Mouse (Mus musculus) testis, postnatal 10 days (tissue): ENCODE measurements around the gene Nf1.
"Not testable (repeated sequence)": the region's sequence is repeated elsewhere in the genome, so short reads cannot be mapped to it uniquely, and the experiment has no call there.

ENCODE experiments used
- DNase-seq: peaks from one replicate; pipeline ENCODE4 v3.0.0; 2021; ENCODE audit warnings: low spot score

Gene Nf1

DNA sequence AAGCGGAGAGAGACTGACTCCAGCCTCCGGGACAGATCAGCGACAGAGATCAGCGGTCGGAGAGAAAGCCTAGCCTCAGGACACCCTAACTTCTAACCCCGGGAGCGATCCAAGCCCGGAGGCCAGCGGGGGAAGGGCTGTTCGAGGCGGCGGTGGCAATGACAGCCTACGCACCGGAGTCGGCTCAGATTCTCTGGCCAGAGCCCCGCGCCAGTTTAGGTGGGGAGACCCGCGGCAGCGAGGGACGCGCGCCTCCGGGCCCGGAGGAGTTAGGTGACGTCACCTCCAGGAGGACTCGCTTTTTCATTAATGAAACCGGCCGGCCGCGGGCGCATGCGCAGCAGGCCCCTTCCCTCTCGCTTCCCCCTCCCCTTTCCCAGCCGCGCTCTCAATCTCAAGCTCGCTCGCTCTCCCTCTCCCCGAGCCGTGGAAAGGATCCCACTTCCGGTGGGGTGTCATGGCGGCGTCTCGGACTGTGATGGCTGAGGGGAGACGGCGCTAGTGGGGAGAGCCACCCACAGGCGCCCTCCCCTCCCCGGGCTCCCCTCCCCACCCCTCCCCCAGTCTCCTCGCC, at the start of gene Nf1:
TSS of gene Nf1 (plus strand) at position 460 of the 574 bp plus-strand sequence.
- peak; percentile 97 for DNase-seq

DNA sequence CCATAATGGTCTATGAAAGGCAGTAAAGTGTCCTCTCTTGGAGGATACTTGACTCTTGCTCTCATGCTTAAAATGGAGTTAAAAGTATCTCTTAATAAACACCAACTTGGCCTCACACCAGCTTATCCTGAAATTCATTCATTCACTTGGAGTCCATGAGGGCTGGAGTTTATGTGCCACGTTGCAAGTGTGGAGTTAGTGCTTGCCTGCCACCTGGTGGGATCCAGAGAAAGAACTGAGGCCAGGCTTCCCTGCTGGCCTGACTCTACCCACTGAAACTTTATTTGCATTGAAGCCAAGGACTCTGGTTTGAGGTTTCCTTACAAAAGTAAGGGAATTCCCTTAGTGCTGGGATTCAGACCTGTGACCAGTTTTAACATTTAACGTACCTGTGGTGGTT, 49.0 kb upstream of the Nf1 start:
- DNase-seq, result peak; percentile 61

DNA sequence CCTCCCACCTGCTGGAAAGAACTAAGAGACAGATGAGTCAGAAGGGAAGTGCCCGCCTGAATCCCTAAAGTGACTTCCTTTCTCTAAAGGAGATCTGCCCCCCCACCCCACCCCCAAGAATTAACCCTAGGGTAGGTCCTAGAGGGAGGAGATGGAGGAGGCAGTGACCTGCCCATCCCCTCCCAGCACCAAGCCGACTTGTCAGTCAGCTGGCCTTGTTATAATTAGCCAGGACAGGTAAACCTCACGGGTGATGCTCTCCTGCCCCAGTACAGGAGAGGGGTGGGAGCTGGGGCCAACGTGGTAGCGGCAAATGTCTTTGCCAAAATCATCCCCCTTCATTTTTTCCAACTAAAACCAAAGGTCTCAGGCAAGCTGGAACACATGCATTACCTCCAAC, 47.8 kb upstream of the Nf1 start:
- DNase-seq, result no peak

DNA sequence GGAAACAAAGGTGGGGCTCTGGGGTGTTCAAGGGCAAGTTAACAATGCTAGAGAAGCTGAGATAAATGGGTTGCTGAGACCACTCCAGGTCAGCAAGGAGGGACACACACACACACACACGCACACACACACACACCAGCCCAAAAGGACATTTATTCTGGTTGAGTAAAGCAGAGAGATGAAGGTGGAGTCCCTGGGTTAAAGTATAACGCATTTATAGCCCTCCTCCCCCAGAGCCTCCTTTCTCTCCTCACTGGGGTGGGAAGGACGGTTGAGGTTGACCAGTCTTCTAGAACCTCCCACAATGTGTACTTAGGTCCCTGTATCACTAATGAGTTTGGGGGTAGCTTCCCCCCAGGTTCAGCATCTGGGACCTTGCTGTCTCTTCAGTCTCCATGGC, 47.4 kb upstream of the Nf1 start:
- no peak for DNase-seq

DNA sequence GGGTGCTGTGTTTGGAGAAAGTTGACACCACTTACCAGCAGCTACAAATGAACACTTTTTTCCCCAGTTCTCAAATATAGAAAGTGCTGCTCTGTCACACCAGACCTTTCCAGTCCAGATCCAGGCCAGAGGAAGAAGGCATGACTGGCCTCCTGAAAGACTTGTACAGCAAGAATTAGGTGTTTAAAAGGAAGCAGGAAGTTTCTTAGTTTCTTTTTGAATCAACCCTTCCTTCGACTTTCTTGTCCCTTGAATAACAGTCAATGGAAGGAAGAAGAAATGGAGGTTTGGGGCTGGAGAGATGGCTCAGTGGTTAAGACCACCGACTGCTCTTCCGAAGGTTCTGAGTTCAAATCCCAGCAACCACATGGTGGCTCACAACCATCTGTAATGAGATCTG, 46.5 kb upstream of the Nf1 start:
- DNase-seq, result no peak

DNA sequence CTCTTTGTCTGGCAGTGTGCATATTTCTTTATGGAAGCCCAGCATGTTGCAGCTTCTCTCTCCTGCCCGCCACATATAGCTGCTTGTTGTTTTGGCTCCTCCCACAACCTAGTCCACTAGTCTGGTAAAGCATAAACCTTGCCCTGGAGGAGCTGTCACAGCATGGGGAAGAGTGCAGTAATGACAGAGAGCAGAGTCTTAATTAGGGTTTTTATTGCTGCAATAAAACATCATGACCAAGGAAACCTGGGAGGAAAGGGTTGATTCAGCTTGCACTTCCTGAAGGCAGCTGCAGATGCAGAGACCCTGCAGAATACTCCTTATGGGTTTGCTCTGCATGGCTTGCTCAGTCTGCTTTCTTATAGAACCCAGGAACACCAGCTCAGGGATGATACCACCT, 45.5 kb upstream of the Nf1 start:
- DNase-seq, result no peak

DNA sequence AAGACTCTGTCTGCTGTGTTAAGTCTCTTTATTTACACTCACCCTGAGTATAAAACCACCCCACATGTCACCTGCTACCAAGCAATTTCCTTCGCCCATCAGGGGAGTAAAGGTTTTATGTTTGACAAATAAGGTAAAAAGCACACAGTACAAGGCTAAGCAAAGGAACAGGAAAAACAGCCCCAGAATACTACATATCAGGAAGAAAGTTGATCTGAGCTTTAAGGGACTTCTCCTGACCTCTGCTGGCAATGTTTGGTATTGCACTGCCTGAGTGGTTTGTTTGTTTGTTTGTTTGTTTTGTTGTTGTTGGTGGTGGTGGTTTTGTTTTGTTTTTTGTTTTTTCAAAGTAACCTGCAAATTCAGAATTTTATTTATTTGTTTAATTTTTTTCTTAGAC, 43.3 kb upstream of the Nf1 start:
- DNase-seq, result peak; percentile 69

DNA sequence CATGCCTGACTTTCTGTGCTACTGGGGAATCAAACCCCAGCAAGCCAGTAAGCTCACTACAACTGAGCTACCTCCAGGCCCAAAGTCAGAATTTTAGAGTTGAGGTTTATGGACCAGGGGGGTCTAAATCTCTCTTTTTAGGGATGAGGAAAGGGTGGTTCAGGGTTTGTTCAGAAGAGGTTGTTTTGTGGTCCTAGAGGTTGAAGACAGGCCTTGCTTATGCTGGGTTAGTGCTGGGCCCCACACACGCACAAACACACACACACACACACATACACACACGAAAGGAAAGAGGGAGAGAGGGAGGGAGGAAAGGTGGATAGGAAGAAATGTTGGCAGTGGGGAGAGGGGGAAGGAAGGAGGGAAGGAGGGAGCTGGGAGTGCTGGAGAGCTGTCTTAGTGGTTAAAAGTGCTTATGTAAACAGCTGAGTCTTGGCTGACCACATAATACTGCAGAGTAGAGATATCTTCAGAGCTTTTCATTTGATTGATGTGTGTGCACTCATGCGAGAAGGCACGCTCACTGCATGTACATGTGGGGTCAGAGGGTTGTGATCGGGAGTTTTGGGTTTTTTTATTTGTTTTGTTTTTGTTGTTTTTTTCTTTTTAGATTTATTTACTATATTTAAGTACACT, 42.5 kb upstream of the Nf1 start, which contains the start of gene Gm9964:
TSS of gene Gm9964 (minus strand) at position 51 of the 636 bp plus-strand sequence.
- no peak for DNase-seq

DNA sequence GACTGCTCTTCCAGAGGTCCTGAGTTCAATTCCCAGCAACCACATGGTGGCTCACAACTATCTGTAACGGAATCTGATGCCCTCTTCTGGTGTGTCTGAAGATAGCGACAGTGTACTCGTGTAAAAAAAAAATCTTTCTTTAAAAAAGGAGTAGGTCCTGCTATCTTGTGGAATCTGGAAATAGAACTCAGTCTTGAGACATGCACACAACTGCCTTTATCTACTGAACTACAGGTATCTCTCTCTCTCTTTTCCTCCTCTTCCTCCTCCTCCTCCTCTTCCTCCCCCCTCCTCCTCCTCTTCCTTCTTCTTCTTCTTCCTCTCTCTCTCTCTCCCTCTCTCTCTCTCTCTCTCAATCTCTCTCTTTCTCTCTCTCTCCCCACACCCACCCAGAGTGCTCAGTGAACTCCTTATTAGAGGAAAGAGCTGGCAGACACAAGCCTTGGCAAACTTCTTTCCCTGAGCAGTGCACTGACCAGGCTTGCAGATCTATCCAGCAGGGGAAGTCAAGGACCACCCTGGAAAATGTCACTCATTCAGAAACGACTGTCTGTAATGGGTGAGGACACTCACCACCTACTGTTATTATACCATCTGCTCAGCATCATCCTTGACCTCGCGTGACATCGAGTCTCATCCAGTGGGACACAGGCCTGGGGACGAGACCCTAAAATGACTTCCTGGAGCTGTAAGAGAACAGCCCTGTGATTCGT, 39.6 kb upstream of the Nf1 start:
- DNase-seq, result no peak

DNA sequence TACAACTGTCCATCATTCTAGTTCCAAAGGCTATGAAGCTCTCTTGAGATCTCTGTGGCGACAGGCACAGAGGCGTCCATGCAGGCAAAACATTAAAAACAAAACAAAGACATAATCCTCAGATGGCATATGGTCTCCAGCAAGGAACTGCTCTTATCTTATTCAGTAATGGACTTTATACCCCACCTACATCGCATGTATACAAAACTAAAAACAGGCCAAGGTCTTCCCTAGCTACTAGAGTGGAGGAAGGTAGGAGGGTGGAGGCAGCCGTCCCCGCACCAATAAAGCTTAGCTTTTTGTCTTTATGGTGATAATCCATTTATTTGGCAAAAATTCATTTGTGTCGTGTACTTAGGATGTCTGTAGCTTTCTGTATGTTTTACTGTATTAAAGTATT, 36.4 kb upstream of the Nf1 start:
- no peak for DNase-seq

DNA sequence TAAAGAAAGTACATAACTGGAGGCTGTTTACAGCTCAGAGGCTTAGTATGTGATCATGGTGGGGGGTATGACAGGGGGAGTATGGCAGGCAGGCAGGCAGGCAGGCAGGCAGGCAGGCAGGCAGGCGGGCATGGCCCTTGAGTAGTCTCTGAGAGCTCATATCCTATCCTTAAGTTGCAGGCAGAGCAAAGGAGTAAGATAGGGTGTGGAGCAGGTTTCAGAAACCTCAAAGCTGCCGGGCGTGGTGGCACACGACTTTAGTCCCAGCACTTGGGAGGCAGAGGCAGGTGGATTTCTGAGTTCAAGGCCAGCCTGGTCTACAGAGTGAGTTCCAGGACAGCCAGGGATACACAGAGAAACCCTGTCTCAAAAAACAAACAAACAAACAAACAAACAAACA, 35.2 kb upstream of the Nf1 start:
- not testable (repeated sequence) for DNase-seq

DNA sequence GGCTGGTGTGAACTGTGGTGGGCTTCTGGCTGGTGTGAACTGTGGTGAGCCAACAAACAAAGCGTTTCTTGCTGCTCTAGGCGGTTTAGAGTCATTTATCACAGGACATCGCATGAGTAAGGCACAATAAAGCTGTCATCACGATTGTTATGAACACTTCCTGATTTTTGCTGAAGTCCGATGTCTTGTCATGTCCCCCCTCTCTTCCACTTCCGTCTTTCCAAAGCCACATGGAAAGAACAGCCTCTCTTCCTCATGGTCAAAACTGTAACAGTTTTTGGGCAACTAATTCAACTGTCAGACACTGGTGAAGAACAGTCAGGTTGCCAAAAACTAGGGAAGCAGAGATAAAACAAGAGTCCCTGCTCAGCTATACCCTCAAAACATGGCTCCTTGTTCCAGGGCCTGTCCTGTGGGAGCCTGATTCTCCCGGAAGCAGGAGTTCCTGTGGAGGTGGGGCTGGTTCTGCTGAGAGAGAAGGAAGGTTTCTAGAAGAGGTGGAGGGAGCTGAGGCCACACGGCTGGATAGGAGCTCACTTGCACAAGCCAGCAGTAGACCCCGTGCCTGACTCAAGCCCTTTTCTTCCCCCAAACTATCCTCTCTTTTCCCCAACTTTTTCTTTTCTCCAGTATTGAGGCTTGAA, 33.7 kb upstream of the Nf1 start:
- no peak for DNase-seq

DNA sequence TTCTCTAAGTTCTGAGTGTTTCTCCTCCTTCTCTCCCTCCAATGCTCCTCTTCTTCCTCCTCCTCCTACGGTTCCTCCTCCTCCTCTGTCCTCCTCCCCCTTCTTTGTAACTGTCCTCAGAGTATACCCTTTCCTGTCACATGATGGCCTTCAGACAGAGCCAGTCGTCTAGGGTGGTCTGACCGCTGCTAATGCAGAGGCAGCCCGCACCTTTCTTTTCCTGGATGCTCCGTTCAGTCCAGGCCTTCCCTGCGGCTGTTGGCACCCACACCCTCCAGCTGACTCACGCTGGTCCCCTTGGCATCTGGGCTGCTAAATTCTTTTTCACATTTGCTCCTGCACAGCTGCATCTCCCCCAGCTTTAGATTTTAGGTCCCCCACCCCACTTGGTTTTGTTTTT, 33.0 kb upstream of the Nf1 start:
- no peak for DNase-seq

DNA sequence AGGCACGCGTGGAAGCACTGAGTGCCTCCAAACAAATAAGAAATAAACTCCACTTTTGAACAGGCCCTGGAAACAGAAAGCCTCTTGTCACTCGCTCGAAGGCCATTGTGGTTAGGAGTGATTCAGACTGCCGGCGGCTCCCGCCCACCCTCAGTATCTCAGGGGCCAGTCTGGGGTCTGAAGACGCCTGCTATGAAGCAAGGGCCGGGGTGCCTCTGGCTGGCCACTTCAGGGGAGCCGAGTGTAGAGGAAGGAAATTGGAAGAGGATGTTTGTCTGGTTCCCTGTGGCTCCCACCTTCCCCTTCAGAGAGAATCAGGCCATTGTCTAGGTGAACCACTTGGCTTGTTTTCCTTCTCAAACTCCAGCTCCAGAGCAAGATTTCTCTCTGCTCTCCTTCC, 32.5 kb upstream of the Nf1 start:
- DNase-seq, result peak; percentile 51

DNA sequence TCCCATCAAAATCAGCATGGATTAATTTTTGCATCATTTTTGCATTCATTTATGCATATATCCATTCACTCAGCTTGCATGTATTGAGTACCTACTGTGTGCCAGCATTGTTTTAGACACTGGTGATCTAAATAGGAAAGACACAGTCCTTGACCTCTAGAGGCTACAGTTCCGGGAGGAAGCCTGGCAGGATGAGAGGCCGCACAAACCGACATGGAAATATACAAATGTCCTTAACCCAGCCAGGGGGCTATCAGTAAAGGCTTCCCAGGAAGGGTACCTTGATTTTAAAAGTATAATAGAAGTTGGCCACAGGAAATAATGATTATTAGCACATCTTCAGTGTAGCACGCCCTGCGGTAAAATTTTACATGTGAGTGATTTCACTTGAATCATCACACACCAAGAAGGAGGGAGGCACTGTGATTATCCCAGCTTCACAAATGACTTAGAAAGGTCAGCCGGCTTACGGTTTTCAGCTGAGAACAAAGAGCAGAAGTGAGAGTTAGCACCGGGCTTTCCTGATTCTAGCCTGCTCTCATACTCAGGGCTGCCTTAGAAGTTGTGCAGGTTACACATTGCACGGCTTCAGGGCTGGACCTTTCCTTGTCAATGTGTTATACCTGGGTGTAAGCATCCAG, 31.8 kb upstream of the Nf1 start:
- no peak for DNase-seq

DNA sequence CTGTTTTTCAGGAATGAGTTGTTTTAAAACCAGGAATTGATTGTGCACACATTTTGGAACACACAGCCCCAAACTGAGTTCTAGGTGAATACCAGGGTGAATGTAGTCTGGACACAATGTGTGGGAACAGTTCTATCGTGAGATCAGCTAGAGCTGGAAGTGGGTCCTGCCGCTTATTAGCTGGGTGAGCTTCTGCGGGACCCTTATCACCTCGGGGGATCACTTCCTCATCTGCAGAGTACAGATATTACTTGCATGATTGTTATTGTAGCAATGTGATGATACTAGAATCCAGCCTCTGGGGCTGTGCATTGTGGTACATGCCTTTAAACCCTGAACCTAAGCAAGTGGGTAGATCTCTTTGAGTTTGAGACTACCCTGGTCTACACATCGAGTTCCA, 29.0 kb upstream of the Nf1 start:
- DNase-seq, result no peak

DNA sequence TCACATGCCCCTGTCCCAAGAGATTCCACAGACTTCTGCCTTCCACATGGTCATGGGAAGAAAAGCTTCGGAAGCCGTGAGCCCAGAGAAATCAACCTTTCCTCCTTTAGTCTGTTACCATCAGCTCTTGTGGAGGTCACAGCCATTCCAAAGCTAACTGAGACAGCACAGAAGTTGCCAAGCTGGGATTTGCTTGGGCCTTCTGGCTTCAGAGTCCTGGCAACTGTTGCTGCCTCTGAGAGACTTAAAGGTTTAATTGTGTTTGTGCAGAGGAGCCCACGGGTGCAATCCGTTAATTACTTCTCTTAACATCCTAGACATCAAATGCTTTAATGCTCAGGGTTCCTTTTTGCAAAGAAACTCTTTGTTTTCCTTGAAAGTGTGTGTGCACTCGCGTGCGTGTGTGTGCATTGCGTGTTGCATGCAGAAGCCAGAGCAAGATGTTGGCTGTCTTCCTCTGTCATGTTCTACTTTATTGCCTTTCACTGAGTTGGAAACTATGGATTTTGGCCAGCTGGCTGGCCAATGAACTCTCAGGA, 22.6 kb upstream of the Nf1 start:
- no peak for DNase-seq

DNA sequence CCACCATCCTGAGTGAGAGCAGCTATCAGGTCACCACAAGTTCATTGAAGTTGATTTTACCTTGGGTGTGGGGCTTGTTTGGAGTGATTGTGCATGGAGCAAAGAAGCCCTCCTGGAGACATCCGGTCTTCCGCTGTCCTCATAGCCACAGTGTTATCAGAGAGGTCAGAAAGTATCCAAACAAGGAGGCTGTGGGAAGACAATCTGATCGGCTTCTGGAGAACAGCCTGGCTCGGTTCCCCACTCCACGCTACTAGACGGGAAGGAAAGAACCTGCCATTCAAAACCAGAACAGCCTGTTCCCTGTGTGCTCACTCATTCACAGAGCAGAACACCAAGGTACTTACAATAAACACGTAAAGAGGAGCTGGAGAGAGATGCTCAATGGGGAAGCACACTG, 19.7 kb upstream of the Nf1 start:
- DNase-seq, result no peak

DNA sequence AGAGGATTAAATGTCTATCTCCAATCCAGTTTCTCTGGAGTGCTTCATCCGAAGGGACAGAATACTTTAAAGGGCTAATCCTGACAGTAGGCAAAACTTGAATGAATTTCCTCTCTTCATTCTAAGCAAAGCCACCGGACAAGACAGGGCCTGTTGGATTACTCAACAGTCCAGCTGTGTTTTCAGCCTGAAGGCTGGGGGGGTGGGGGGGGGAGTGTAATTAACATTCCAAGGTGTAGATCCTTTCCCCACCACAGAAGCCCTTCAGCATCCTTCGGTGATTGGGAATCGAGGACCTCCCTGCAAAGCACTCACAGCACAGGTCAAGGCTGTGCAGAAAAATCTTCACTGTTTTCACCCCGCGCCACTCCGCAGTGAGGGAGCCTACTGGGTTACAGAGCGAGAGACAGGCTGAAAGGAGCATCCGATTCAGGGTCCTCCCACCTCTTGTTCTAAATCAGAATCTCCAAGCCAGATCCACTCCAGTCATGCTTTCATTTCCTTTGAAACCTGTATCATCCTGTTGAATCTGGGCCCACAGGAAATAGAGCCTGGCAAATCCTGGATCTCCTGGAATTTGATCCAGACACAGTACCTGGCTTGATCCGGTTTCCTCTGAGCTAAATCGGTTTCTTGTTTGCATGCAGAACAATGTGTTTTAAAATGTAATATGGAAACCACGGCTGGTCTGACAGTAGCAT, 15.4 kb upstream of the Nf1 start:
- DNase-seq, result no peak

DNA sequence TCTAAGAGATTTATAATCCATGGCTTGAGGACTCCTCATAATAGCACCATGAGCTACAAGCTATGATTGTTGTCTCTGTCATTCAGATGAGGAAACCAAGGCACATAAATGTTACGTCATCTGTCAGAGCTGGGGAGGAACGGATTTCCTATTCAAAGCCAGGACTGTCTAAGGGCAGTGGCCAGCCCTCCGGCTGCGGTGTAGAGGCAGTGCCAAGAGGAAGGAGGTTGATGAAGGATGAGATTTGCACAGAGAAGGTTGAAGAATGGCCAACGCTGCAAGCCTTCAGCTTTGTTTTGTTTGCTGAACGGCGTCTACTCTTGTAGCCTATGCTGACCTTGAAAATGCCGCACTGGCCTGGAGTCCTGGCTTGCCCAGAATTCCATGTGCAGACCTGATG, 13.8 kb upstream of the Nf1 start:
- no peak for DNase-seq

DNA sequence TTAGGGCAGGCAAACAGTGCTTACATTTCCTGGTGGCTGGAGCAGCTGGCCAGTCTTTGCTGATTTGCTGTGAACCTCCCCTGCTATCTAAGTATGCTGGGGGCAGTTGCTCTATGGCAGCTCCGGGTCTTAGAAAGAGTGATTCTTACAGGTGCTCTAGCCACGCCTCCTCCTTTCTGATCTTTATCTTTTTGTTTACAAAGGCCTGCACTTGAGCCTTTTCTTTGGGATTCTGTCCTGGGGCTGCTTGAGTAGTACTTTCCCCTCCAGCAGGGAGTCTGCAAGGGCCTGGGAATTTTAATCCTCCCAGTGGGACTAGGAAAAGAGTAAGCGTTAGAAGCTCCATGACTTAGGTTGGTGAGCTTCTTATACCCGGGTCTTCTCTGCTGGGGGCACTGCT, 12.4 kb upstream of the Nf1 start:
- no peak for DNase-seq

DNA sequence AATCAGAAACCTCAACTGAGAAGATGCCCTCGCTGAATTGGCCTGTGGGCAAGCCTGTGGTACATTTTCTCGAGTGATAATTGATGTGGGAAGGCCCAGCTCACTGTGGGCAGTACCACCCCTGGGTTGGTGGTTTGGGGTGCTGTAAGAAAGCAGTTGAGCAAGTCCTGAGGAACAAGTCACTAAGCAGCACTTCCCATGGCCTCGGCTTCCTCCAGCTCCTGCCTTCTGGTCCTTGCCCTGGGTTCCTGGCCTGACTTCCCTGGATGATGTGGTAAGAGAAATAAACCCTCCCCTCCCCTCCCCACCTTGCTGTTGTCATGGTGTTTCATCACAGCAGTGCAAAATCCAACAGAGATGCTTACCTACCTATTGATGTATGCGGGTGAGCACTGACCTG, 11.4 kb upstream of the Nf1 start:
- DNase-seq, result no peak
